8 mouse cellular contexts compared by ENCODE assay signal in the genomic region with DNA sequence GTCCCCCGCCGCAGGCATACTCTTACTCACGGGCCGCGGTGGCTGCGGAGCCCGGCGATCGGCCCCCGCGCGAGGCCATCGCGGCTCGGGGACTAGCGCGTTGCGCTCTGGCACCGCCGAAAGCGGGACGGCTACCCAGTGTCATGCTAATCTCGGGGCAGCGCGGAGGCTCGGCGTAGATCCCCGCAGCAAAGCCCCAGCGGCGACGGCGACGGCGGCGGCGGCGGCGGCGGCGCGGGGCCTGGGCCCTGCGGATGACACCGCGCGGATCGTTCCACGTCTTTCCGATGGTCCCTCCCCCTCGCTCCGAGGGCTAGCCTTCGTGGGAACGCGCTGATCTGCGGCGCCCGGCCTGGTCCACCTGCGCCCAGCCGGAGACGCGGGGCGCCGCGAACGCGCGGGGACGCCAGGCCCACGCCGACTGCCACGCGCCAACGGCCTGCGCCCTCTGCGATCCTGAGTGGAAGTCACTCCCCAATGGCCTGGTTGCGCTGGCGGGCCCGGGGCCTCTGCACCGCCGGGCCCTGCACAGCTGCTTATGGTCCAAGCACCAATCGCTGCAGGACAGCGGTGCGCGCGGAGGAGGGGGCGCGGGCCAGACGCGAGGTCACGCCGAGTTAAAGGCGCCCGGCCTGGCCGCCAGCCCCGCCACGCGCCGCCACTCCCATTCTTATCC.
DNase-seq lines count a peak whose midpoint lies in the region; ATAC-seq and TF ChIP-seq lines count a peak whose summit lies in the region.

No protein-coding gene starts in this region.

- WGBS in hindbrain, postnatal 0 days: under 1% methylated on average over 87 of the region's 97 CpGs

- ATAC-seq in hindbrain, postnatal 0 days: peak; percentile 82

- H3K9me3 ChIP-seq in hindbrain, postnatal 0 days (ENCODE audit: low read length): no peaks in the 10 kb centered on the region

- peak overlapping the region; percentile 98 for H3K27ac ChIP-seq in hindbrain, postnatal 0 days

- H3K9ac ChIP-seq in hindbrain, postnatal 0 days (replicated peaks; ENCODE audit: low read length): peak overlapping the region; percentile 99

- H3K27me3 ChIP-seq in hindbrain, postnatal 0 days (ENCODE audit: insufficient read depth, low read length): no peaks in the 10 kb centered on the region

- H3K4me3 ChIP-seq in hindbrain, postnatal 0 days (ENCODE audit: low read length): peak overlapping the region; percentile 71

- no peak for TF ChIP-seq CTCF in hindbrain, postnatal 0 days (IDR thresholded peaks at IDR 0.05; ENCODE audit: low read depth)

- H3K4me2 ChIP-seq in hindbrain, postnatal 0 days (ENCODE audit: low read depth, low read length): peak overlapping the region; percentile 95

- DNase-seq in adrenal gland, postnatal 36 days: peak; percentile 88 to 89
- DNase-seq in embryo, embryonic 10.5 days (ENCODE audit: low spot score): peak; percentile 86
- DNase-seq in gastrocnemius, postnatal 14 days: peak; percentile 74
- DNase-seq in hindbrain, postnatal 0 days (ENCODE audit: low spot score): peak; percentile 87
- DNase-seq in left cerebral cortex, postnatal 14 days (ENCODE audit: low spot score in 2 of 2): peak; percentile 42 to 59
- peak; percentile 88 for DNase-seq in mesoderm, embryonic 11.5 days (ENCODE audit: low read depth, low spot score)
- DNase-seq in right cerebral cortex, postnatal 4 days: peak; percentile 61
- DNase-seq in c-Kit-positive CD71-positive TER-119-positive erythroid progenitor cells, embryonic 14.5 days (ENCODE audit: low spot score): no peak

- H3K36me3 ChIP-seq in hindbrain, postnatal 0 days (ENCODE audit: insufficient read depth, low read length): no peaks in the 10 kb centered on the region

- intact Hi-C loops in gastrocnemius, postnatal 14 days (cut with DNase I; ENCODE audit: low total_unique reads): loop anchor here (10.0 kb wide), 1 partner anchor 76 kb away; no protein-coding TSS in a partner anchor
- intact Hi-C loops in left cerebral cortex, postnatal 14 days (cut with DNase I): loop anchor here (1.0 to 5.0 kb wide), 4 partner anchors 47 to 82 kb away; no protein-coding TSS in a partner anchor

- H3K4me1 ChIP-seq in hindbrain, postnatal 0 days (ENCODE audit: insufficient read depth, low read length): peaks cover 32% of the 10 kb centered on the region
